Mouse (Mus musculus) limb, embryonic 12.5 days (tissue): ENCODE data around the gene Slc34a3. TPM values are rescaled to one million over a fixed set of nuclear protein-coding genes. Genes with fewer than 3 reads are reported as not detected.

Source experiments
- ATAC-seq: fragments of 200-750 bp; cut with Nextera tagmentation; 2 replicates; pipeline ENCODE4 v1.8.0; 2017; ENCODE audit warnings: low read depth, moderate TSS enrichment; ENCODE audit not compliant: insufficient number of reproducible peaks, insufficient read depth, low FRiP score, low TSS enrichment
- H3K27ac ChIP-seq: fragments of 300-500 bp; sonication (generic); 2 replicates; pipeline ENCODE4 v1.5.1; 2016; ENCODE audit warnings: mild to moderate bottlenecking, moderate library complexity
- H3K27me3 ChIP-seq: fragments of 300-500 bp; sonication (generic); 2 replicates; pipeline ENCODE4 v1.6.1; 2016; ENCODE audit warnings: mild to moderate bottlenecking, moderate library complexity
- H3K36me3 ChIP-seq: fragments of 300-500 bp; sonication (generic); 2 replicates; pipeline ENCODE4 v1.6.1; 2016; ENCODE audit warnings: mild to moderate bottlenecking, moderate library complexity
- H3K4me1 ChIP-seq: fragments of 300-500 bp; sonication (generic); replicated peaks from 2 replicates; pipeline ENCODE4 v1.6.1; 2016
- H3K4me2 ChIP-seq: fragments of 300-500 bp; sonication (generic); 2 replicates; pipeline ENCODE4 v1.6.1; 2016; ENCODE audit warnings: mild to moderate bottlenecking, moderate library complexity
- H3K4me3 ChIP-seq: fragments of 300-500 bp; sonication (generic); replicated peaks from 2 replicates; pipeline ENCODE4 v1.5.1; 2016; ENCODE audit warnings: mild to moderate bottlenecking
- H3K9ac ChIP-seq: fragments of 300-500 bp; sonication (generic); replicated peaks from 2 replicates; pipeline ENCODE4 v1.6.1; 2016; ENCODE audit warnings: mild to moderate bottlenecking, moderate library complexity
- H3K9me3 ChIP-seq: fragments of 300-500 bp; sonication (generic); 2 replicates; pipeline ENCODE4 v1.6.1; 2016; ENCODE audit warnings: mild to moderate bottlenecking, moderate library complexity
- WGBS: fragments of 180-500 bp; shearing (Covaris S2); methylation state at CpG from one replicate; pipeline ENCODE4 v1.1.7; 2016; 5-methylcytosine and 5-hydroxymethylcytosine counted together
- polyA plus RNA-seq: library from polyadenylated mRNA; unstranded; fragments of >200 nt; fragmentation: Nextera tagmentation; extraction: Ambion mirVana; gene quantifications from 2 replicates; pipeline ENCODE4 v1.2.1, GENCODE M21; 2016

The Slc34a3 gene
- polyA plus RNA-seq, 1 experiment from 2014 or later = not detected

DNA sequence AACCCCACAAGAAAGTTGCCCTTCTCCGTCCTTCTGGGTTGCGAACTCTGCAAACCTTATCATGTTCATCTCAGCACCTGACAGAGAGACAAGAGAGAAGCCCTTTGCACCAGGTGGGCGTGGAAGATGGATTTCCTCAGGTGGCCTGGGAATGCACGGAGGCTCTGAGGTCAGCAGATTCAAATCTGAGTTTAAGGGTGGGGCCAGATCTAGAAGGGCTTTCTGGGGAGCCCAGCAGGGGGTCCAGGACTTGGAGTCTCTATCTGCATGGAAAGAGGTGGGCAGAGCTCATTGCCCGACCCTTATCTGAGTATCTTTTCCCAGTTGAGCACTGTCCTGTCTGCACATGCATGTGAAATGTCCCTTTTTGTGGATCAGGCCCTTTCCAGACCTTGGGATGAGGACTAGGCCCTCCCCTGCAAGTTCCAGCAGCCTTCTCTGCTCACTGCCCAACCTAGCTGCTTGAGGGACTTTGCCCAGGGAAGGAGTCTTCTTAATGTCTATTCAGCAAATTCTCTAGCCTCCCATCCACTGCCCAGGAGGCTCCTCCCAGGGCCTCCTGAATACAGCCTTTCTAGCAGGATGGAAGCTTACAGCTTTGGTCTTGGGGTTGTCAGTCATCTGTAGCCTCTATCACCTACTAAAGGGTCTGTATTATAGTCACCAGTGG is 522 bp upstream of the Slc34a3 start:
- Histone ChIP-seq H3K27ac (no peak overlapping the region), H3K9ac (no peak overlapping the region), H3K4me3 (no peak overlapping the region), H3K9me3 (no peaks in the 10 kb centered on the region), H3K36me3 (no peaks in the 10 kb centered on the region), H3K4me1 (no peaks in the 10 kb centered on the region), H3K4me2 (no peak overlapping the region), H3K27me3 (peaks cover 69% of the 10 kb centered on the region)
- WGBS = 72% methylated on average over 5 of the region's 5 CpGs
- ATAC-seq = no peak

- H3K4me3 ChIP-seq = no peak overlapping the region
- H3K9ac ChIP-seq = no peak overlapping the region
- H3K36me3 ChIP-seq = no peaks in the 10 kb centered on the region
- no peak for ATAC-seq
- peaks cover 70% of the 10 kb centered on the region for H3K27me3 ChIP-seq
- 76% methylated on average over 4 of the region's 4 CpGs for WGBS
- H3K4me1 ChIP-seq = no peaks in the 10 kb centered on the region
- H3K9me3 ChIP-seq = no peaks in the 10 kb centered on the region
- H3K4me2 ChIP-seq = no peak overlapping the region
- H3K27ac ChIP-seq = no peak overlapping the region
Measured at GRCm38 (mm10) chr2:25233421-25233820, 743 bp downstream of the Slc34a3 start.

DNA sequence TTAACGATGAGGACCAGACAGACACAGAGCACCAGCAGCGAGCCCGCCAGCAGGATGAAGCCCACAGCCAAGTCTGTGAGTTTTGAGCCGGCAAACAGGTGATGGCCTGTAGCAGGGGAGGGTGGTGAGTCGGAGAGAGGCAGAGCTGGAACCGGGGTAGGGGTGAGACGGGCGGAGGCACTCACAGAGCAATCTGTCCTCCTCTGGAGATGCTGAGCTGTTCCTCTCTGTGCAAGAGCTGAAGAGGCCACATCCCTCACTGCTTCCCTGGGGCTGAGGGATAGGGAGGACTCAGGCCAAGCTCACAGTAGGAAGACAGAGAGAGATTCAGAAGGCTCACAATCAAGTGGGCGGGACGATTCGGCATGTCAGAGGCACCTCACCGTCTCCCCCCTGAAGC is 3.1 kb downstream of the Slc34a3 start:
- Histone ChIP-seq H3K36me3 (no peaks in the 10 kb centered on the region), H3K9ac (no peak overlapping the region), H3K4me3 (no peak overlapping the region), H3K4me2 (no peak overlapping the region), H3K9me3 (no peaks in the 10 kb centered on the region), H3K27me3 (peaks cover 54% of the 10 kb centered on the region), H3K27ac (no peak overlapping the region), H3K4me1 (no peaks in the 10 kb centered on the region)
- WGBS = 66% methylated on average over 12 of the region's 12 CpGs
- ATAC-seq = no peak

DNA sequence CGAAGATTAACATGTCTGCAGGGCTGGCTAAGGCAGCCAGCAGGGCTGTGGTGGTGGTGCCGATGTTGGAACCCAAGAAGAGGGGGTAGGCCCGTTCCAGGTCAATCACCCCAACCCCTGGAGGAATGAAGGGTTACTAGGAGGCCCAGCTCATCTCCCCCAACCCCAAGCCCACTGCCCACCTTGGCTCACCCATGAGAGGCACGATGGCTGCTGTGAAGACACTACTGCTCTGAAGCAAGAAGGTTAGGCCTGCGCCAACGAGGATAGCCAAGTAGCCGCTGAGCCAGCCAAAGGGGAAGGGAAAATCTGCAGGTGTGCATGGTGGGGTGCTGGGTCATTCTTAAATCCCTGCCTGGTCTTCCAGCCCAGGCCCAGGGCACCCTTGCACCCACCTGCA is 3.6 kb downstream of the Slc34a3 start:
- 0 out of 2 replicates have a peak, but pooled peaks cover 4% of the 10 kb centered on the region for H3K4me1 ChIP-seq
- H3K27me3 ChIP-seq = peaks cover 50% of the 10 kb centered on the region
- H3K27ac ChIP-seq = no peak overlapping the region
- H3K4me2 ChIP-seq = no peak overlapping the region
- 79% methylated on average over 7 of the region's 7 CpGs for WGBS
- no peak for ATAC-seq
- no peak overlapping the region for H3K4me3 ChIP-seq
- H3K9ac ChIP-seq = no peak overlapping the region
- H3K36me3 ChIP-seq = no peaks in the 10 kb centered on the region
- H3K9me3 ChIP-seq = no peaks in the 10 kb centered on the region

DNA sequence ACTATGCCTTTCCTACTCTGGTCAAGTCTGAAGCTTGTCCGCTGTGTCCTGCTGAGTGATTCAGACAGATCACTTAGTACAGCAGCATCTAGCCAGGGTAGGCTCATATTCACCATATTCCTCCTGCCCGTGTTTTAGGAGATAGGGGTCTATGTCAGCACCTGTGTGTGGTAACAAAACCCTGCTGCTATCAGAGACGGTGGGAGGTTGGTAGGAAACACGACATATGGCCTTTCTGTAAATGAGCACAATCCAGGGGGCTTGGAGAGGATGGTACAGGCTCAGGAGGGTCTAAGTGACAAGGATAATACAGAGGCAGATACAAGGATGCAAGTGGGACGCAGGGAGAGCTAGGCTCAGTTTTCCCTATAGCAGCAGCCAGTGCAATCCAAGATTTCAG is 4.6 kb downstream of the Slc34a3 start:
- H3K9me3 ChIP-seq = no peaks in the 10 kb centered on the region
- H3K27me3 ChIP-seq = peaks cover 47% of the 10 kb centered on the region
- H3K27ac ChIP-seq = no peak overlapping the region
- 0 out of 2 replicates have a peak, but pooled peaks cover 5% of the 10 kb centered on the region for H3K4me1 ChIP-seq
- 84% methylated on average over 5 of the region's 5 CpGs for WGBS
- ATAC-seq = no peak
- H3K9ac ChIP-seq = no peak overlapping the region
- no peaks in the 10 kb centered on the region for H3K36me3 ChIP-seq
- no peak overlapping the region for H3K4me3 ChIP-seq
- no peak overlapping the region for H3K4me2 ChIP-seq

DNA sequence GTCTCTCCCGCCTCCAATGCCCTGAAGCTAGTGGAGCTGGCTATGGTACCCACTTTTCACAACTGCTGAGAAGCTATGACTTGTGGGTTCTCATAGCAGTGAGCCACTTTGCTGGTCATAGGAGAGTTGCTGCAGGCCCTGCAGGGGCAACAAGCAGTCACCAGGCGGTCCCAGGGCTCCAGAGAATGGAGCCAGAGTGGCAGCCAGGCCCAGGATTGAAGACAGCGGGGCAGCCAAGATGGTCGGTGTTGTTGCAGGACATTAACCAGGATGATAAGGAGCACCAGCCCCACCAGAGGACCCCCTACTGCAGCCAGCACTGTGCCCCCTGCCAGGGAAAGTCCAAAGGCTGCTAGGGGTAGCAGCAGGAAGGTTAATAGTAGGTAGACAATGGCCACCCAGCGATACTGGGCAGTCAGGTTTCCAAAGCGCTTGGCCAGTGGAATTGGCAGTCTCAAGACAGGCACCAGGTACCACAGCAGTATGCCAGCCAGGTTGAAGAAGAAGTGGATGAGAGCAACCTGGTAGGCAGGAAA is 5.1 kb downstream of the Slc34a3 start:
- Histone ChIP-seq H3K27me3 (peaks cover 42% of the 10 kb centered on the region), H3K27ac (no peak overlapping the region), H3K9ac (no peak overlapping the region), H3K4me2 (peak overlapping the region; percentile 44), H3K9me3 (no peaks in the 10 kb centered on the region), H3K4me1 (0 out of 2 replicates have a peak, but pooled peaks cover 5% of the 10 kb centered on the region), H3K36me3 (no peaks in the 10 kb centered on the region), H3K4me3 (no peak overlapping the region)
- ATAC-seq = no peak
- WGBS = 68% methylated on average over 6 of the region's 6 CpGs

DNA sequence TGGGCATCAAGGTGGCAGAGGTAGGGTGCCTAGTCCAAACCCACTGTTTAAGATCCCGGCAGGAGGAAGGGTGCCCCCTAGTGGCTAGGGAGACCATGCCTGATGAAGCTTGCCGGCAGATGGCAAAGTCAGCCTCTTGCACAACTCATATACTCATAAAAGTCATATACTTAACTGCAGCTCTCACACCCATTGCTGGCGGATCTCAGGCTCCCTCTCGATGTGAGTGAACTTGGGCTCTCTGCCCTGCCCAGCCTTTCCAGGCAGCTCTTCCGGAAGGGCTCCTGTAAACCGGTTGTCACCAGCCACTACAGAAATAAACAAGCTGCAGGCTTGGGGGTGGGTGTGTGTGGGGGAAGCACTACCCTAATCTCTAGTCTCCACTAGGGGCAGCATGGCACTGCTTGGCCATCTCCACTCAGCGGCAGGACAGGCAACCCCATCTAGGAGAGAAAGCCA is 5.7 kb downstream of the Slc34a3 start:
- Histone ChIP-seq H3K27me3 (peaks cover 36% of the 10 kb centered on the region), H3K27ac (no peak overlapping the region; the same call in 1 of the 2 replicates), H3K4me2 (peak overlapping the region; percentile 44), H3K36me3 (peaks cover 2% of the 10 kb centered on the region; the same call in 1 of the 2 replicates), H3K4me3 (peak overlapping the region; percentile 20; the same call in 1 of the 2 replicates), H3K9ac (no peak overlapping the region), H3K4me1 (peaks cover 10% of the 10 kb centered on the region), H3K9me3 (no peaks in the 10 kb centered on the region)
- WGBS = 1% methylated on average over 7 of the region's 7 CpGs
- no peak for ATAC-seq

DNA sequence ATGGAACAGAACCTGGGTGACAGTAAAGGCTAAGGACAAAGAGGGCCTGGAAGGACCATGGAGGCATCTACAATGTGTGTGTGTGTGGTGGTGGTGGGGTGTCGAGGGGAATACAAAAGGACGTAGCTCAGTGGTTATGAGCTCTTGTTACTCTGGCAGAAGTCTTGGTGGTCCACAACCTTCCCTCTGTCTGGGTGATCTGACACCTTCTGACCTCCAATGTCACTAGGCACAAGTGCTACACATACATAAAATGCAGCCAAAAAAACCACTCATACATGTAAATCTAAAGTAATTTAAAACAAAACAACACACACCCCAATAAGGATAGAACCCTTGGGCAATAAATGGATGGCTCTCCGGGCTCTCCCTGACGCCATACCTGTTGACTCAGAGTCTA is 6.8 kb downstream of the Slc34a3 start:
- Histone ChIP-seq H3K27ac (no peak overlapping the region), H3K4me3 (no peak overlapping the region), H3K9me3 (no peaks in the 10 kb centered on the region), H3K4me2 (no peak overlapping the region), H3K36me3 (peaks cover 10% of the 10 kb centered on the region; the same call in 1 of the 2 replicates), H3K9ac (no peak overlapping the region), H3K4me1 (peaks cover 15% of the 10 kb centered on the region), H3K27me3 (peaks cover 26% of the 10 kb centered on the region)
- ATAC-seq = no peak
- WGBS = 88% methylated on average over 4 of the region's 4 CpGs

- Histone ChIP-seq H3K27ac (no peak overlapping the region), H3K36me3 (peaks cover 14% of the 10 kb centered on the region), H3K4me2 (no peak overlapping the region), H3K27me3 (peaks cover 21% of the 10 kb centered on the region), H3K4me3 (no peak overlapping the region), H3K9ac (no peak overlapping the region), H3K4me1 (peaks cover 15% of the 10 kb centered on the region), H3K9me3 (no peaks in the 10 kb centered on the region)
- 80% methylated on average over 5 of the region's 5 CpGs for WGBS
- no peak for ATAC-seq
Measured at GRCm38 (mm10) chr2:25226864-25227263, 7.3 kb downstream of the Slc34a3 start.

GRCm38 (mm10) chr2:25225811-25226379 is 8.3 kb downstream of the Slc34a3 start:
- peaks cover 11% of the 10 kb centered on the region for H3K27me3 ChIP-seq
- no peak overlapping the region for H3K9ac ChIP-seq
- ATAC-seq = no peak
- H3K4me2 ChIP-seq = peak overlapping the region; percentile 58
- H3K9me3 ChIP-seq = no peaks in the 10 kb centered on the region
- peaks cover 15% of the 10 kb centered on the region for H3K4me1 ChIP-seq
- H3K4me3 ChIP-seq = peak overlapping the region; percentile 87
- peaks cover 21% of the 10 kb centered on the region for H3K36me3 ChIP-seq
- 76% methylated on average over 8 of the region's 8 CpGs for WGBS
- H3K27ac ChIP-seq = peak overlapping the region; percentile 96
